Mouse (Mus musculus): ENCODE data around the gene Itga11. TPM values are rescaled to one million over a fixed set of nuclear protein-coding genes. Genes with fewer than 3 reads are reported as not detected.
"Not testable (repeated sequence)": the region's sequence is repeated elsewhere in the genome, so short reads cannot be mapped to it uniquely, and the experiment has no call there.

The Itga11 gene
- total and polyA plus RNA-seq, 2 experiments from 2014 or later = 0.50 to 2.1 TPM

GRCm38 (mm10) chr9:62786721-62787120 lies 109.1 kb downstream of the Itga11 start:
- Histone ChIP-seq H3K4me2 (ENCODE audit: low read depth, low read length) (no peak overlapping the region), H3K36me3 (ENCODE audit: insufficient read depth, low read length) (no peaks in the 10 kb centered on the region), H3K9me3 (ENCODE audit: low read length) (no peaks in the 10 kb centered on the region), H3K27ac (no peak overlapping the region), H3K4me3 (ENCODE audit: low read length) (no peak overlapping the region), H3K9ac (replicated peaks; ENCODE audit: low read length) (no peak overlapping the region), H3K27me3 (ENCODE audit: insufficient read depth, low read length) (no peaks in the 10 kb centered on the region), H3K4me1 (ENCODE audit: insufficient read depth, low read length) (peaks cover 22% of the 10 kb centered on the region)
- 69% methylated on average over 5 of the region's 5 CpGs for WGBS
- DNase-seq (ENCODE audit: low spot score) (no peak), ATAC-seq (no peak)
- no peak for TF ChIP-seq CTCF (IDR thresholded peaks at IDR 0.05; ENCODE audit: low read depth)

DNA sequence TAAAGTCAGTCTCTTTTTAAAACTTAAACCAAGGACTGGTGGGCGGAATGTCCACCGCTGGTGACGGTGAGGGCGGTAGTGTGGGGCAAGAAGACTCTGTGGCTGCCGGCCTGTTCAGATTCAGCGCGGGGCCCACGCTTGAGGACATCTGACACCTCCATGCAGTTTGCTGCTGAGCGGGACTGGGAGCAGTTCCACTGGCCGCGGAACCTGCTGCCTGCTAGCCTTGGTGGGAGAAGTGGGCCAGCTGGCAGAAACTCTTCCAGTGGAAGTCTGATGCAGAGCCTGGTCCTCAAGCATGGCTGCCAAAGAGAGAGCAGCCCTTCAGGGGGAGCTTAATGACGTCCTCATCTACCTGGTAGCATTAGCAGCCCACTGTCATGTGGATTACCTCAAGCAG lies 112.2 kb downstream of the Itga11 start:
- 81% methylated on average over 12 of the region's 12 CpGs for WGBS
- no peak overlapping the region for H3K27ac ChIP-seq
- TF ChIP-seq CTCF (IDR thresholded peaks at IDR 0.05; ENCODE audit: low read depth) = no peak

DNA sequence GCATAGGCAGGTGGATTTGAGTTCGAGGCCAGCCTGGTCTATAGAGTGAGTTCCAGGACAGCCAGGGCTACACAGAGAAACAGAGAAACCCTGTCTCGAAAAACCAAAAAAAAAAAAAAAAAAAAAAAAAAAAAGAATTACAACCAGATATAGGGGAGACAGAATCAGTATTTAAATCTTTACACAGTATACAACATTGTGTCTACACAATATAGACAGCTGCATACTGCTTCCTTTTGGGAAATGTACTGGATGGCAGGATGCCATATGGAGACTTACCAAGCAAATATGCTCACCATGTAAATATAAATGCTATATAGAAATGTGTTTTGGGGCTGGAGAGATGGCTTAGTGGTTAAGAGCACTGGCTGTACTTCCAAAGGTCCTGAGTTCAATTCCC lies 121.6 kb downstream of the Itga11 start:
- not testable (repeated sequence) for DNase-seq (ENCODE audit: low spot score); H3K4me1 ChIP-seq (ENCODE audit: insufficient read depth, low read length); H3K4me3 ChIP-seq (ENCODE audit: low read length); H3K27me3 ChIP-seq (ENCODE audit: insufficient read depth, low read length); H3K9ac ChIP-seq (replicated peaks; ENCODE audit: low read length); H3K4me2 ChIP-seq (ENCODE audit: low read depth, low read length); H3K27ac ChIP-seq; H3K9me3 ChIP-seq (ENCODE audit: low read length); ATAC-seq
- 95% methylated on average over 2 of the region's 2 CpGs for WGBS
- peaks cover 25% of the 10 kb centered on the region; the same call in 1 of the 2 replicates for H3K36me3 ChIP-seq (ENCODE audit: insufficient read depth, low read length)

More for the DNA sequence above, 112.2 kb downstream of the Itga11 start:
- Histone ChIP-seq H3K27me3 (ENCODE audit: insufficient read depth, low read length) (no peaks in the 10 kb centered on the region), H3K9ac (replicated peaks; ENCODE audit: low read length) (no peak overlapping the region), H3K4me1 (ENCODE audit: insufficient read depth, low read length) (no peaks in the 10 kb centered on the region), H3K4me2 (ENCODE audit: low read depth, low read length) (no peak overlapping the region), H3K9me3 (ENCODE audit: low read length) (no peaks in the 10 kb centered on the region), H3K4me3 (ENCODE audit: low read length) (no peak overlapping the region), H3K36me3 (ENCODE audit: insufficient read depth, low read length) (peaks cover 4% of the 10 kb centered on the region; the same call in 1 of the 2 replicates)
- no peak for ATAC-seq
- DNase-seq (ENCODE audit: low spot score) = no peak

DNA sequence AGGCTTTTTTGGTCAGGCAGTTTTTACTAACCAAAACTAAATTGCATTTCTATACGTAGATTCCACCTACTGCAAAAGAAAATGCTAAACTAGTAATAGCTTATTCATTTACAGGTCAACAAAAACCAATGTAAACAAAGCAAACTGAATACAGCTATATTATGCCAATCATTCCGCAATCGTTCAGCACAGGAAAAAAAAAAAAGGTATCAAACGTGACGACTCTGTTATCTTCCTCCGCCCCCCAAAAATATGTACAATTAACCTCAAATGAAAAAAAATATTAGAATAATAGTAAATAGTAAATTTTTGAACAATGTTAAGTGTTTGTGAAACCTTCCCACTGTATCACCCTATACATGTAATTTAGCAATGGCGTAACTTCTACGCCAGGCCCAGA lies 132.5 kb downstream of the Itga11 start:
- no peak for ATAC-seq
- peak overlapping the region; percentile 93 for H3K4me3 ChIP-seq (ENCODE audit: low read length)
- no peaks in the 10 kb centered on the region for H3K27me3 ChIP-seq (ENCODE audit: insufficient read depth, low read length)
- no peak for DNase-seq (ENCODE audit: low spot score)
- no peaks in the 10 kb centered on the region for H3K36me3 ChIP-seq (ENCODE audit: insufficient read depth, low read length)
- WGBS = 15% methylated on average over 8 of the region's 8 CpGs
- H3K27ac ChIP-seq = peak overlapping the region; percentile 98; the same call in 1 of the 2 replicates
- peak overlapping the region; percentile 96 for H3K9ac ChIP-seq (replicated peaks; ENCODE audit: low read length)
- peak overlapping the region; percentile 69 for H3K4me2 ChIP-seq (ENCODE audit: low read depth, low read length)
- no peak for TF ChIP-seq CTCF (IDR thresholded peaks at IDR 0.05; ENCODE audit: low read depth)
- no peaks in the 10 kb centered on the region for H3K9me3 ChIP-seq (ENCODE audit: low read length)
- peaks cover 9% of the 10 kb centered on the region for H3K4me1 ChIP-seq (ENCODE audit: insufficient read depth, low read length)

DNA sequence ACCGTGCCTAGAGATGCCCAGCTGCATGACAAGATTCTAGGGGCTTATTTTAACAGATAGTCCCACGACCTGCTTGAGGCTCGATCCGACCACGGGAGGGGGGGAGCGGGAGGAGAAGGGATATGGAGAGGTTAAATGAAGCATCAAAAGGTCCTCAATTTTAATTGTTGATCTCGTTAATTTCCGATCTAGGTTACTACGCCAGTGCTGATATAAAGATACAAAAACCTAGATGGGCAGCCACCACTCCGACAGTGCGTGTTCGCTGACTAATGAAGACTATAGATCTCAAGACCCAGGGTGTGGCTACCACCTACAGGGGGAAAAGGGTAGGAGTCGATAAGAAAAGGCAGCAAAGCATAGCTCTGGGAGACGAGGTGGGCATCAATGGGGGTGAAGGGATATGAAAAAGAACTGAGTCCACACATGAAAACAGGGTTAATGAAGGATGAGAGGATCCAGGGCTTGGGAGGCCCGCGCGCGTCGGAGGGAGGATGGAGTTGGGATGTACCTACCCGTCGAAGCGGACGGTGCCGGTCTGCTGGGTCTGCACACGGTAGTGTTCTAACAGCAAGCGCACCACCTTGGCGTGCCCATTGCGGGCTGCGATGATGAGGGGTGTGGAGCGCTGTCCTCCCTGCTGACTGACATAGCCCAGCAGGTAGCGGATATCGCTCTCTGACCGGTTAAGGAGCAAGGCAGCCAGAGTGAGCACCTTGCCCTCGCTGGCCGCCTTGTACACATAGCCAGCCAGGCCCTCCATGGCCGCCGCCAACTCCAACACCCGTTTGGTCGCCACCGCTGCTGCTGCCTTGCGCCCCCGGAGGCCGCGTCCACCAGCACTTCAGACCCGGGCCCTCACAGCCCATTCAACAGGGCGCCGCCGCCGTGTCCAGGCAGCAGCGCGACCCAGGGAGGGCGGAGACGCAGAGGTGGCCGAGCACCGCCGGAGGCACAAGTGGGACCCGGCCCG lies 133.2 kb downstream of the Itga11 start:
- Histone ChIP-seq H3K36me3 (ENCODE audit: insufficient read depth, low read length) (no peaks in the 10 kb centered on the region), H3K4me3 (ENCODE audit: low read length) (peak overlapping the region; percentile 93), H3K9ac (replicated peaks; ENCODE audit: low read length) (peak overlapping the region; percentile 96), H3K27me3 (ENCODE audit: insufficient read depth, low read length) (no peaks in the 10 kb centered on the region), H3K27ac (peak overlapping the region; percentile 98), H3K4me2 (ENCODE audit: low read depth, low read length) (peak overlapping the region; percentile 69), H3K4me1 (ENCODE audit: insufficient read depth, low read length) (peaks cover 9% of the 10 kb centered on the region), H3K9me3 (ENCODE audit: low read length) (no peaks in the 10 kb centered on the region)
- TF ChIP-seq CTCF (IDR thresholded peaks at IDR 0.05; ENCODE audit: low read depth) = peak; percentile 56
- ATAC-seq (peak; percentile 75), DNase-seq (ENCODE audit: low spot score) (peak; percentile 70)
- 1% methylated on average over 58 of the region's 58 CpGs for WGBS

- TF ChIP-seq CTCF (IDR thresholded peaks at IDR 0.05; ENCODE audit: low read depth) = no peak
- Histone ChIP-seq H3K9ac (replicated peaks; ENCODE audit: low read length) (peak within 1 kb of the TSS; percentile 96), H3K9me3 (ENCODE audit: low read length) (no peaks in the 10 kb centered on the region), H3K27me3 (ENCODE audit: insufficient read depth, low read length) (no peaks in the 10 kb centered on the region), H3K36me3 (ENCODE audit: insufficient read depth, low read length) (no peaks in the 10 kb centered on the region), H3K4me2 (ENCODE audit: low read depth, low read length) (peak within 1 kb of the TSS; percentile 69), H3K4me3 (ENCODE audit: low read length) (peak within 1 kb of the TSS; percentile 93), H3K27ac (peak within 1 kb of the TSS; percentile 98), H3K4me1 (ENCODE audit: insufficient read depth, low read length) (peaks cover 9% of the 10 kb centered on the region)
- under 1% methylated on average over 53 of the region's 68 CpGs for WGBS
- peak; percentile 96 for DNase-seq (ENCODE audit: low spot score)
- peak; percentile 93 for ATAC-seq
These were observed 134.0 kb downstream of the Itga11 start, which contains the start of gene Fem1b for GRCm38 (mm10) chr9:62811516-62812121. Gene Fem1b, minus strand, starts transcription at chr9:62811934.

Data from hindbrain, postnatal 0 days (tissue).